ENCODE assay signal across 23 mouse cellular contexts in genomic region chr5:128558126-128558525, GRCm38 (mm10). TPM values are rescaled to one million over a fixed set of nuclear protein-coding genes. Genes with fewer than 3 reads are reported as not detected.
DNase-seq lines count a peak whose midpoint lies in the region; TF ChIP-seq lines count a peak whose summit lies in the region.
"Had no signal": no experiment of that assay in that cellular context is flagged by ENCODE, and none has a peak within 500 bp of the region (broad histone marks: within the 10 kb centered on the region; RNA-seq: fewer than 3 reads in every experiment).

No protein-coding gene starts in this region.

- no peak overlapping the region for H3K27ac ChIP-seq in gastrocnemius, adult 2 months
- H3K27ac ChIP-seq: embryonic facial prominence, embryonic 13.5 days; heart, adult 2 months; hindbrain, postnatal 0 days; kidney, embryonic 15.5 days; left cerebral cortex, adult 2 months; neural tube, embryonic 15.5 days had no signal

- H3K4me3 ChIP-seq in gastrocnemius, adult 2 months, result no peak overlapping the region
- H3K4me3 ChIP-seq: embryonic facial prominence, embryonic 13.5 days; heart, adult 2 months; kidney, embryonic 15.5 days; left cerebral cortex, adult 2 months; megakaryocyte, embryonic 14.5 days; neural tube, embryonic 15.5 days had no signal

- peak; percentile 48 for DNase-seq in gastrocnemius, adult 2 months
- DNase-seq in gastrocnemius, postnatal 4 days (ENCODE audit: low spot score in 2 of 2), result no peak
- peak; percentile 21 for DNase-seq in ovary, adult 18-20 months (ENCODE audit: low spot score)
- DNase-seq in ovary, postnatal 36 days (ENCODE audit: low spot score), result no peak
- DNase-seq in adrenal gland, postnatal 10 days, result peak; percentile 72
- DNase-seq in lung, postnatal 36 days, result peak; percentile 29
- DNase-seq in spleen, postnatal 36 days (ENCODE audit: low spot score in 2 of 2), result no peak
- no peak for DNase-seq in heart, adult 11 months
- DNase-seq: cerebellum, adult 8-10 months; heart, adult 2 months; heart, postnatal 36 days; kidney, postnatal 4 days; layer of hippocampus, adult 9-11 months; left cerebral cortex, postnatal 4 days; lung, embryonic 14.5 days; right cerebral cortex, postnatal 25 days; thymus, postnatal 14 days had no signal

- no peak for TF ChIP-seq CTCF in gastrocnemius, adult 2 months (IDR thresholded peaks at IDR 0.05)

- intact Hi-C loops in gastrocnemius, adult 2 months (cut with DNase I), result no loop called here

RNA-seq across cellular contexts. Expression of gene Fzd10, which starts 42.5 kb away (rescaled TPM):
- total RNA-seq in gastrocnemius, adult 2 months (2021), result 1 to 10 TPM in 1 of 2 experiments, under 1 TPM in 1; 0.77 to 1.6 TPM
- 10 to 100 TPM; 16.5 to 21.5 TPM for total RNA-seq in gastrocnemius, postnatal 4 days (2021)
- total RNA-seq in adrenal gland, postnatal 10 days (2021), result 1 to 10 TPM in 1 of 2 experiments, under 1 TPM in 1; 0.51 to 2.2 TPM
- total RNA-seq: heart, adult 2 months had no signal

Comparison
In these comparisons a context has a peak if more than half of its experiments do, and no peak if none do; other contexts are left out.
1. DNase-seq: peak in gastrocnemius, adult 2 months (single experiment), ovary, adult 18-20 months (single experiment), adrenal gland, postnatal 10 days (single experiment) and lung, postnatal 36 days (single experiment); none in gastrocnemius, postnatal 4 days (0 of 2), ovary, postnatal 36 days (single experiment), spleen, postnatal 36 days (0 of 2) and heart, adult 11 months (single experiment).
2. RNA of gene Fzd10, which starts 42.5 kb away (total RNA-seq): 16.5 to 21.5 TPM in gastrocnemius, postnatal 4 days; 0.51 to 2.2 TPM in adrenal gland, postnatal 10 days and 0.77 to 1.6 TPM in gastrocnemius, adult 2 months; every median in the first group is over 4 times any median in the second.